Mouse (Mus musculus): Measurements from ENCODE around the gene Tnpo2. TPM values are rescaled to one million over a fixed set of nuclear protein-coding genes. Genes with fewer than 3 reads are reported as not detected.
A peak's percentile ranks its signal among the peaks of the same experiment; 100 is the strongest.

The Tnpo2 gene
- total RNA-seq (2021), result 10 to 100 TPM; 24.1 to 31.2 TPM
- long read RNA-seq, experiment 1, result 0 reads
- long read RNA-seq, experiment 2, partial matches to known transcripts, result 0 of 1 reads
- long read RNA-seq, experiment 2, other reads (novel, unspliced or antisense), result 1 of 1 reads

GRCm38 (mm10) chr8:85036718-85037365 lies at the start of gene Tnpo2:
Gene Tnpo2, plus strand, starts transcription at chr8:85036915.
- DNase-seq, result peak; percentile 94 to 96

GRCm38 (mm10) chr8:84987388-84987787 lies 49.3 kb upstream of the Tnpo2 start:
- DNase-seq, result no peak

GRCm38 (mm10) chr8:84987903-84988302 lies 48.8 kb upstream of the Tnpo2 start:
- DNase-seq, result peak; percentile 57 to 71

GRCm38 (mm10) chr8:84989311-84989731 lies 47.4 kb upstream of the Tnpo2 start:
- DNase-seq, result peak; percentile 79 to 80

- peak; percentile 95 to 99 for DNase-seq
Observed at GRCm38 (mm10) chr8:84989810-84990209, 46.9 kb upstream of the Tnpo2 start.

- DNase-seq, result peak; percentile 98 to 99
Observed at GRCm38 (mm10) chr8:84990349-84990748, 46.4 kb upstream of the Tnpo2 start, which contains the start of gene Hook2. Gene Hook2, plus strand, starts transcription at chr8:84990603.

GRCm38 (mm10) chr8:84990836-84991235 lies 45.9 kb upstream of the Tnpo2 start:
- no peak for DNase-seq

GRCm38 (mm10) chr8:84994375-84994774 lies 42.3 kb upstream of the Tnpo2 start:
- DNase-seq, result no peak

- no peak for DNase-seq
Observed at GRCm38 (mm10) chr8:84995680-84996079, 41.0 kb upstream of the Tnpo2 start.

GRCm38 (mm10) chr8:84996978-84997377 lies 39.7 kb upstream of the Tnpo2 start:
- no peak for DNase-seq

GRCm38 (mm10) chr8:84997649-84998295 lies 38.9 kb upstream of the Tnpo2 start:
- peak; percentile 90 to 94 for DNase-seq

GRCm38 (mm10) chr8:85007686-85008085 lies 29.0 kb upstream of the Tnpo2 start:
- DNase-seq, result no peak

GRCm38 (mm10) chr8:85011242-85011641 lies 25.5 kb upstream of the Tnpo2 start:
- DNase-seq, result no peak

GRCm38 (mm10) chr8:85013230-85013840 lies 23.4 kb upstream of the Tnpo2 start:
- peak; percentile 54 to 65 for DNase-seq

- no peak for DNase-seq
Observed at GRCm38 (mm10) chr8:85014431-85014830, 22.3 kb upstream of the Tnpo2 start, which contains the start of gene Best2. Gene Best2, minus strand, starts transcription at chr8:85014531.

- no peak for DNase-seq
Observed at GRCm38 (mm10) chr8:85016724-85017123, 20.0 kb upstream of the Tnpo2 start.

GRCm38 (mm10) chr8:85017209-85017608 lies 19.5 kb upstream of the Tnpo2 start:
- DNase-seq, result no peak

GRCm38 (mm10) chr8:85021514-85022055 lies 15.1 kb upstream of the Tnpo2 start:
- DNase-seq, result no peak

GRCm38 (mm10) chr8:85023846-85024245 lies 12.9 kb upstream of the Tnpo2 start:
- no peak for DNase-seq

GRCm38 (mm10) chr8:85025098-85025932 lies 11.4 kb upstream of the Tnpo2 start, which contains the start of gene Asna1:
Gene Asna1, minus strand, starts transcription at chr8:85025281.
- peak; percentile 92 for DNase-seq

GRCm38 (mm10) chr8:85026670-85027515 lies 9.8 kb upstream of the Tnpo2 start, which contains the start of gene Trir:
Gene Trir, plus strand, starts transcription at chr8:85026823.
- peak; percentile 98 to 99 for DNase-seq
